Mouse (Mus musculus): ENCODE data around the gene Plcd1. TPM values are rescaled to one million over a fixed set of nuclear protein-coding genes. Genes with fewer than 3 reads are reported as not detected.

Plcd1 gene
- polyA plus RNA-seq, 1 experiment from 2014 or later, result 30.5 TPM

DNA sequence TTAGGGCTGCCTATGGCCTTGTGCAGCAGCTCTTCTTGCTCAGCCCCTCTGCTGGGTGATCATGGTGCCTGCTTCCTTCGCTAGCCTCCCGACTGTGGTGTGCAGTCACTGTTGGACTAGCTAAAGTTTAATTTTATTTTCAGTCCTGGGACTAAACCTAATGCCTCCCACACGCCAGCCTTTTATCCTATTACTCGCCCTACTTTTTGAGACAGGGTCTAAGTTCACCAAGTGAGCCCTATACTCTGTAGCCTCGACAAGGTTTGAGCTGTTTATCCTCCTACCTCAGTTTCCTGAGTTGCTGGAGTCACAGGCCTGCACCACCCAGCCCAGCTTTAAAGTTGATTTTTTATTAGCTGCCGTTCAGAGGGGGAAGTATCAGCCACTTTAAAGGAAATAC, 68.0 kb downstream of the Plcd1 start:
- Histone ChIP-seq H3K36me3 (ENCODE audit: control insufficient read depth, insufficient read depth, low read length) (no peaks in the 10 kb centered on the region), H3K9me3 (ENCODE audit: control insufficient read depth, low read length) (no peaks in the 10 kb centered on the region), H3K4me3 (ENCODE audit: low read depth, low read length) (no peak overlapping the region), H3K4me2 (ENCODE audit: low read depth) (no peak overlapping the region), H3K4me1 (ENCODE audit: control insufficient read depth, insufficient read depth, low read length) (no peaks in the 10 kb centered on the region), H3K27me3 (ENCODE audit: control insufficient read depth, insufficient read depth, low read length) (no peaks in the 10 kb centered on the region), H3K9ac (ENCODE audit: low read length) (no peak overlapping the region), H3K27ac (ENCODE audit: low read depth, low read length) (no peak overlapping the region)
- WGBS, result 83% methylated on average over 6 of the region's 6 CpGs
- DNase-seq (ENCODE audit: low spot score) (no peak), ATAC-seq (ENCODE audit: insufficient read depth, low FRiP score, low TSS enrichment) (no peak)

DNA sequence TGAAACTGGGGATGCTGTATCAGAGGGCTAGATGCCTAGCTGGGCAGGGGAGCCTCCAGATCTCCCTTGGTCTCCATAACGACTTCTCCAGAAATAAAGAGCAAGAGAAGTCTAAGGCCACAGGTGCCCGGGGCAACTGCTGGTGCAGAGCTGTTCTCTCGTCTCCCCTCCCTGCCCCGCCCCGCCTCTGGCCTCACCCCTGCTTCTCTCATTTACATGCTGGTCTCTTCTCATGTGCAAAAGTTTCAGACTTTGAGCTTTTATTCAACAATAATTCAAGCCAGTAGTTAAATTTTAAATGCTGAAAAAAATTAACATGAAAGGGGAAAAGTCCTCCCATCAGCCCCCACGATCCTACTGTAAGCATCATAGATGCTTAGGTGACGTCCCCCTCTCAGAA, 71.6 kb downstream of the Plcd1 start:
- DNase-seq (ENCODE audit: low spot score), result no peak
- no peaks in the 10 kb centered on the region for H3K4me1 ChIP-seq (ENCODE audit: control insufficient read depth, insufficient read depth, low read length)
- no peaks in the 10 kb centered on the region for H3K9me3 ChIP-seq (ENCODE audit: control insufficient read depth, low read length)
- WGBS, result 69% methylated on average over 7 of the region's 7 CpGs
- H3K4me2 ChIP-seq (ENCODE audit: low read depth), result no peak overlapping the region
- no peak for ATAC-seq (ENCODE audit: insufficient read depth, low FRiP score, low TSS enrichment)
- H3K4me3 ChIP-seq (ENCODE audit: low read depth, low read length), result no peak overlapping the region
- no peak overlapping the region for H3K9ac ChIP-seq (ENCODE audit: low read length)
- H3K36me3 ChIP-seq (ENCODE audit: control insufficient read depth, insufficient read depth, low read length), result no peaks in the 10 kb centered on the region
- H3K27me3 ChIP-seq (ENCODE audit: control insufficient read depth, insufficient read depth, low read length), result no peaks in the 10 kb centered on the region
- no peak overlapping the region for H3K27ac ChIP-seq (ENCODE audit: low read depth, low read length)

Small RNAs within 50 kb of the gene (microRNA-seq; reads per million reads assigned to microRNA genes)
- 9.1 reads per million, percentile 20 among the genes with 10 or more reads in this experiment for gene Mir26a-1

Other genes starting within 250 kb of the Plcd1 start
- 8.0 and 8.6 TPM in 2 replicates for gene Ctdspl, start 167.0 kb downstream of the Plcd1 start, polyA plus RNA-seq (2014; fragmentation: Nextera tagmentation; extraction: Ambion mirVana)
- 12.1 and 12.2 TPM in 2 replicates for gene Vill, start 40.7 kb downstream of the Plcd1 start, polyA plus RNA-seq (2014; fragmentation: Nextera tagmentation; extraction: Ambion mirVana)
- gene Dlec1, start 9.0 kb upstream of the Plcd1 start, polyA plus RNA-seq (2014; fragmentation: Nextera tagmentation; extraction: Ambion mirVana), result 0.92 and 0.97 TPM in 2 replicates
- gene Acaa1b, start 63.6 kb upstream of the Plcd1 start, polyA plus RNA-seq (2014; fragmentation: Nextera tagmentation; extraction: Ambion mirVana), result 1.2 and 1.4 TPM in 2 replicates
- gene Gm47289, start 65.7 kb upstream of the Plcd1 start, polyA plus RNA-seq (2014; fragmentation: Nextera tagmentation; extraction: Ambion mirVana), result not detected in 2 replicates
- not detected in 2 replicates for gene Slc22a13, start 115.6 kb upstream of the Plcd1 start, polyA plus RNA-seq (2014; fragmentation: Nextera tagmentation; extraction: Ambion mirVana)
- gene Oxsr1, start 228.9 kb upstream of the Plcd1 start, polyA plus RNA-seq (2014; fragmentation: Nextera tagmentation; extraction: Ambion mirVana), result 15.8 and 17.1 TPM in 2 replicates
- gene Acaa1a, start 246.2 kb upstream of the Plcd1 start, polyA plus RNA-seq (2014; fragmentation: Nextera tagmentation; extraction: Ambion mirVana), result 69.4 and 75.1 TPM in 2 replicates
- 7.2 and 7.9 TPM in 2 replicates for gene Myd88, start 247.9 kb upstream of the Plcd1 start, polyA plus RNA-seq (2014; fragmentation: Nextera tagmentation; extraction: Ambion mirVana)

All from neural tube, embryonic 11.5 days (tissue).